Mouse (Mus musculus): Measurements from ENCODE around the gene Mmp2.
"Not testable (repeated sequence)": the region's sequence is repeated elsewhere in the genome, so short reads cannot be mapped to it uniquely, and the experiment has no call there.

Mmp2 gene

DNA sequence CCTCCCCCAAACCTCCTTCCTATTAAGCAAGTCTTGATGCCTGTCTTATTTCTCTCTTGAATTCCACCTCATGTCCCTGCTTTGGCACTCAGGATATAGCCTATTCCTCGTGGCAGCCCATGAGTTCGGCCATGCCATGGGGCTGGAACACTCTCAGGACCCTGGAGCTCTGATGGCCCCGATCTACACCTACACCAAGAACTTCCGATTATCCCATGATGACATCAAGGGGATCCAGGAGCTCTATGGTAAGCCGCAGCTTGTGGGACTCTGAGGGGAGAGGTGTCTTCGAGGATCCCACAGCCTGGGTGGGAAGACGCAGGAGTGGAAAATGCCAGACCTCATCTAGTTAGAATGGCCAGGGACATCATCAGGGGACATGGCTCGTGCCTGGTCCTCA lies 12.1 kb downstream of the Mmp2 start:
- no peak for DNase-seq

DNA sequence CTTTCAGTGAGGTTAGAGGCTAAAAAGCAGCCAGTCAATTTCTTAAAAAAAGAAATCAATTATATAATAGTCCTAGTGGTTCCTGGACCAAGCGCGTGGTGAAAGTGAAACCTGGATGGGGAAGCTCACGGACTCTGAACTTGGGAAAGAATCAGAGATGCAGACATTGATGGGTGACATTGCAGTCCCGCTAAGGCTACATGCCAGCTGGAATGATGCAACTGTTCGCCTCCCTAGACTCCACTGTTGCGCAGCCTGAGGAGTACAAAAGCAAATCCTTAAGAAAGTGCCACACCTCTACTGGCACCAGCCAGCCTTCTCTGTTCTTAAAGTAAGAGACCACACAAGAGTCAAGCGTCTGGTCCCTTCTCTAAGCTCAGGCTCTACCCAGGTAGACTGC lies 12.8 kb downstream of the Mmp2 start:
- no peak for DNase-seq

DNA sequence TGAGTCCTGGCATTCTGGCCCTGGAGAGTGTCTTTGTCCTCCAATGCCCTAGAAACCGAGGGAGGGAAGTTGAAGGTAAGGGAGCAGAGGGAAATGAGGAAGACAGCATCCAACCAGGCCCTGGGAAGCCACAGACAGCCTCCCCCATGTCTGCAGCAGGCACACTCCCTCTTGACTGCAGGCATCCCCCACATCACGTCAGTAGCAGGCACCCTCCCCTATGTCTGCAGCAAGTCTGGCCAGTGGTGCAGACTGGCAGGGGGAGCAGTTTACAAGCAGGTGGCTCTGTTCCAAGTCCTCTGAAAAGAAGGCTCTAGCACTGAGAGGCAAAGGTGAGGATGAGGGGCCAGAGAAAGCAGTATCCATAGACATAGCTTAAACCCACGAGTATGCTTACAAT lies 19.6 kb downstream of the Mmp2 start:
- DNase-seq = peak; percentile 23

DNA sequence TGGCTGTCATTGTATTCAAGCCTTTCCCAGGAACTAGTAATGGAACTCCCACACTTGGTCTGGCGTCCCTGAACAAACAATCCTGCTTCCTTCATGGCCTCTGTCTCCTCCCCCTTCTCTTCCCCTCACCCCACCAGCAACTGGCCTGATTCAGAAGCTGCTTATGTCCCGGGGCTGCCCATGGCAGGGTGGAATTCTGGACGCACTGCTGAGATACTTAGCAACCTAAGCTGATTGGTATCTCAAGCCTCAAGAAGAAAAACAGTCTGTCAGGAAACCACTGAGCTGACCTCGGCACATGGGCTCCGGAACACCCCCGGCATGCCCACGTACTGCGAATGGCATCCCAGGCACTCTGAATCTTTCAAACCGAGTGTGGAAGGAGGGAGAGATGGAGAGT lies 20.2 kb downstream of the Mmp2 start:
- DNase-seq = peak; percentile 9

DNA sequence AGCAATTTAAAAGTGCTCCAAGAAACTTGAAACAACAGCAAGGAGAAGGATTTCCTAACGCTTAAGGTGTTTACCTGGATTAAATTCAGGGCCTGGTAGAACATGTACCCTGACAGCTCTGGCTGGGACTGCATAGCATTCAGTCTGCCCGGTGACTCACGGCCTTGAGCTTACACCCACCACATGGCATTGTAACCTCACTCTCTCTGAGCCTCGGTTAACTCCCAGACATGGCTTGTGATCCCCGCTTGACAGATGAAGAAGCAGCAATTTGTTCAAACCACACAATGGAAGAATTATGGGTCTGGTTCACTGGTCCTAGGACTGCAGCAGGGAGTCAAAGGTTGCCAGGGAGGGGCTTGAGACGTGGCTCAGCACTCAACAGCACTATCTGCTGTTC lies 22.2 kb downstream of the Mmp2 start:
- no peak for DNase-seq

- no peak for DNase-seq
These were observed 23.1 kb downstream of the Mmp2 start for GRCm38 (mm10) chr8:92850239-92850638.

GRCm38 (mm10) chr8:92851381-92851780 lies 24.3 kb downstream of the Mmp2 start:
- DNase-seq = no peak

GRCm38 (mm10) chr8:92853188-92853983 lies 26.3 kb downstream of the Mmp2 start:
- peak; percentile 12 for DNase-seq

DNA sequence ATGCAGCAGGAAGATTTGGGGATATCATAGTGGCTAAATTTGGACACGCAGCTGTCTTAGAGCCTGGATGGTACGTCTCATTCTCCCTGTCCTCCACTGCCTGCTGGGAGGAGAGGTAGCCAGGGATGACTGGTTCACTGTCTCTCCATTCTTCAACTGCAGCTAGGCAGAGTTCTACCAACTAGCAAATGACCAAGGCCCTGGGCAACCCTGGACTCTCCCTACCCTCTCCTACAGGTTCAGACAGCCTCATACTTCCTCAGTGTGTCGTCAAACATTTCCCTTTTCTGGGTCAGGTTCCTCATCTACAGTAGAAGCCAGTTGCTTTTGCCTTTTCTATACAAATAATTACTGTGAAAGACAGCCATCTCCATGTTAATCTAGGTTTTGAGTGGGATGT lies 27.6 kb downstream of the Mmp2 start:
- DNase-seq = no peak

GRCm38 (mm10) chr8:92855171-92855894 lies 28.2 kb downstream of the Mmp2 start, which contains the start of gene Lpcat2:
Gene Lpcat2, plus strand, starts transcription at chr8:92855339.
- DNase-seq = peak; percentile 76

DNA sequence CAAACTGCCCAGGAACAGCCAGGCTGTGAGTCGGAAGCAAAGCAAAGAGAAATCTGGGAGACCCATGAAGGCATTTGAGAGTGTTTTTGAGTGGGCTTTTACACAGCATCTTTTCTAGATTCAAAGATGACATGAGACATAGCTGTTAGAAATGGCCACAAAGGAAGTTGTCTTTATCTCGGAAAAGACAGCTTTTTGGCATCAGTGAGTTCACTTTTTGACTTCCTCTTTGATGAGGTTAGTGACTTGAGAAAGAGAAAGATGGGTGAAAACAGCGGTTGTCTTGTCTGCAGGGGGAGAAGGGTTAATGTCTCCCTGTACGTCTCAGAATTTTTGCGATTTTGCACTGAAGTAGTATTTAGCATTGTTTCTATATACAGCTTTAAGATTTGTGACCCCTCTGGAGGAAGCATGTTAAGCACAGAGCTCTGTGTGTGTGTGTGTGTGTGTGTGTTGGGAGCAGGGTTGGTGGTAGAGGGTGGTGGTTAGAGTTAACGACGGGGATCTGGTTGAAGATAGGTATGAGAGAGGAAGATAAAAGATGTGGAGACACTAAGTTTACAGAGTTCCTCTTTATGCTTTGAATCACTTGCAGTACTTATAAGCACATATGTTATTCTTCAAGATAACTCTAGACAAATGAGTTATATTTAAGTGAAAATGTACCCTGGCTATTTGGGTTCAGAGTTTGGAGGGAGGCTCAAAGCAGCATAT lies 29.3 kb downstream of the Mmp2 start:
- DNase-seq = no peak

- DNase-seq = no peak
These were observed 31.5 kb downstream of the Mmp2 start for GRCm38 (mm10) chr8:92858475-92859182.

DNA sequence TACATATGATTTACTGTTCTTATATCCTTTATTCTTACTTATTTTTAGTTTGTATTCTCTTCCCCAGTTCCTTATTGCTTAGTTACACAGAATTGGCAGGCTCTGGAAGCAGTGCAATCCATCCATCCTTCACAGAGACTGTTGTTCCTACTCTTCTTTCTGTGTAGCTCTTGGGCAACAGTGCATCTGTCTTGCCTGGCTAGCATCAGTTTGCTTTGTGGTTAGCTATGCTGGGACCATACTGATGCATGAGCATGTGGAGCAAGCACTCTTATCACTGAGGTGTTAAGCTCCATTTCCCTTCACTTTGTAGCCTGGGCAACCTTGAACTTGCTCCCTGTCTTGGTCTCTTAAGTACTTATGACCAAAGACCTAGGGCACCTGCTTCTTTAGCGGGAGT lies 34.9 kb downstream of the Mmp2 start:
- DNase-seq = no peak

- DNase-seq = no peak
These were observed 43.2 kb downstream of the Mmp2 start for GRCm38 (mm10) chr8:92870281-92870680.

- DNase-seq = no peak
These were observed 45.1 kb downstream of the Mmp2 start for GRCm38 (mm10) chr8:92872063-92872759.

DNA sequence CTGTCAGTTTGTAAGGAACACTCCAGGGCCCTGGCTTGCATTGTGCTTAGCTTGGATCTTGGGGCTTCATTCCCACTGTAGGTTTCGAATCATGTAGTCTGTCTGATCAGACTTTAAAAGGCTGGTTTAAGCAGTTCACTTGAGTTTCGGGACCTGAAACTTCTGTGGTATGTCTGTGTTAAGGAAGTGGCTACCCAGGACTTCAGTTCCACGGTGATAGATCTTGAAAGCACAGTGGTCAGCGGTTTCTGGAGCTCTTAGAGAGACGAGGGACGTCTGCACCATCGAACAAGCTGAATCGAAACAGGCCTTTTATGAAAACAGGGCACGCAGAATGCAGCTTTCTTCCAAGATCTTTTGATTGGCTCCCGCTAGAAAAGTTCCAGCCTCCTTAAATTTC lies 48.7 kb downstream of the Mmp2 start:
- DNase-seq = no peak

DNA sequence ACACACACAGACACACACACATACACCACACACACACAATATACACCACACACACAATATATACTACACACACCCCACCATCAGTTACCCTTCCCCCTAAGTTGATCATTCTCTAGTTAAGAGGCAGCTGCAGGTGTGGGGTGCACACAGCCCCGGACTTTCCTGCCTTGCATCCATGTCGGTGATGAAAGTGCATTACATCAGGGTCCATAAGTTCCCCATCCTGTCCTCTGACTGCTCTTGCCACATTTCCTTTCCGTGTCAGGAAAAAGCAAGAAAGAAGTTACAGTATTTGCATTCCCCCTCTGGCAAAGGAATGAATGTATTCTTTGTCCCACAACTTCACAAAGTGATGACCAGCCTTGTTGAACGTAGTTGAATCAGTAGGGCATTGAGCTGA lies 54.2 kb downstream of the Mmp2 start:
- no peak for DNase-seq

GRCm38 (mm10) chr8:92883771-92884170 lies 56.7 kb downstream of the Mmp2 start:
- no peak for DNase-seq

- DNase-seq = not testable (repeated sequence)
These were observed 65.1 kb downstream of the Mmp2 start for GRCm38 (mm10) chr8:92892216-92892615.

- DNase-seq = no peak
These were observed 66.8 kb downstream of the Mmp2 start for GRCm38 (mm10) chr8:92893870-92894269.

GRCm38 (mm10) chr8:92895053-92895452 lies 68.0 kb downstream of the Mmp2 start:
- no peak for DNase-seq

- no peak for DNase-seq
These were observed 69.0 kb downstream of the Mmp2 start for GRCm38 (mm10) chr8:92896056-92896455.
